Mouse (Mus musculus) T-cell, adult 66 days (primary cell): Measurements from ENCODE around the gene Lrrc39. TPM values are rescaled to one million over a fixed set of nuclear protein-coding genes. Genes with fewer than 3 reads are reported as not detected.

Experiments
- total RNA-seq, 2 experiments: library from RNA; stranded (reverse); gene quantifications; 3 replicates in 1 of 2; 4 replicates in 1 of 2; pipeline ENCODE4 v1.2.4; 2023

The Lrrc39 gene
- not detected for total RNA-seq

DNA sequence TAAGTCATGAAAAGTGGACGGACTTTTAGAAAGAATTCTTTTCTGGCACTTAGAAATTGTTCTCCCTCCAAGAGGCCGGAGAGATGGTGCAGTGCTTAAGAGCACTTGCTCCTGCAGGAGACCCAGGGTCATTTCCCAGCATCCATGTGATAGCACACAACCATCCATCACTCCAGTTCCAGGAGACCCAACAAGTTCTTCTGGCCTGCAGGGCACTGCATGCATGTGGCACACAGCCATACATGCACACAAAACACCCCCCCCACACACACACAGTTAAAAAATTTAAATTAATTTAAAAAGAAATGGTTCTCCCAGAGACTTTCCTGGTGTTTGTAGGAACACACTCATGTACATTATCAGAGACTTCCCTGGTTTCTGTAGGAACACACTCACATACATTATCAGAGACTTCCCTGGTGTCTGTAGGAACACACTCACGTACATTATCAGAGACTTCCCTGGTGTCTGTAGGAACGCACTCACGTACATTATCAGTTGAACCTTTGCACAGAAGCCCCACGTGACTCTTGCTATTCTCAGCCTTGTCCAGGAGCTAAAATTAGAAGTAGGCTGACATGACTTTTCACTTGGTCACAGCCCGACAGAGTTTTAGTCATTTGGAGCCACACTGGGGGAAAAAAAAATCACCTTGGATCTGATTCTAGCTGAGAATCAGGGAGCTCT lies at the start of gene Lrrc39:
Gene Lrrc39 (plus strand): TSS at position 566 of the 687 bp plus-strand sequence.

DNA sequence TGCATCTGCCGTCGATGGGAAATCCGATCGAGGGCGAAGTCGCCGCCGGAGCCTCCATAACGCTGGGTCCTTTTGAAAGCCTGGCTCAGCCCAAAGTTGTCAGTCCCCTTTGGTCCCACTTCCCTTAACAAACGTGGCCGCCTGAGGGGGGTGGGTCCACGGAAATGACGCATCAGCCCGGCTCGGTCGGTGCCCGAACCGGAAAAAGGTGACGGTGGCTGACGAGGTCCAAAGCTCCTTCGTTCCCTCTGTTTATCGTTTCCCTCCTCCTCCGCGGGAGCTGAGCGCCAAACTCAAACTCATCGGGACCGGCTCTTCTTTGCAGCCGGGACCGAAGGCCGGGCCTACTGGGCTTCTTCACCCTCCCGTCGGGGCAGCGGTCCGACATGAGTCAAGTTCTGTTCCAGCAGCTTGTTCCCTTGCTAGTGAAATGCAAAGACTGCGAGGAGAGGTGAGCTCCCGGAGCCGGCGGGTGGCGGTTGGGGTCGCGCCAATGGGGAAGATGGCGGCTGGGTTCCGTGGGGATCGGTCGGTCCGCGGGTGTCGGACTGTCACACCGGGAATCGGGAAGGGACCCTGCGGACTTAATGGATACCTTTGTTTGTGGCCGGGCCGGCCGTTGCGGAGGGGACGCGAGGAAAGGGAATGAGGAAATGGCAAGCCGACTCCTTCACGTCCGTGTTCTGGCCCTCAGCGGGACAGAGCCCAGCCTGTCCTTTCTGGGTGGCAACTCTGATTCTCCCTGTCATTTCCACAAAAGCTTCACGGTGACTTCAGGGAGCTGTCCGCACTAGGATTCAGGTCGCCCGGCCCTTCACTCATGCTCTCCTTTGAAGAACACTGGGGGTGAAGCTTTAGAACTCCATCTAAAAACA lies 32.2 kb downstream of the Lrrc39 start, which contains the start of gene Sass6:
Gene Sass6 (plus strand): TSS at position 255 of the 875 bp plus-strand sequence.

DNA sequence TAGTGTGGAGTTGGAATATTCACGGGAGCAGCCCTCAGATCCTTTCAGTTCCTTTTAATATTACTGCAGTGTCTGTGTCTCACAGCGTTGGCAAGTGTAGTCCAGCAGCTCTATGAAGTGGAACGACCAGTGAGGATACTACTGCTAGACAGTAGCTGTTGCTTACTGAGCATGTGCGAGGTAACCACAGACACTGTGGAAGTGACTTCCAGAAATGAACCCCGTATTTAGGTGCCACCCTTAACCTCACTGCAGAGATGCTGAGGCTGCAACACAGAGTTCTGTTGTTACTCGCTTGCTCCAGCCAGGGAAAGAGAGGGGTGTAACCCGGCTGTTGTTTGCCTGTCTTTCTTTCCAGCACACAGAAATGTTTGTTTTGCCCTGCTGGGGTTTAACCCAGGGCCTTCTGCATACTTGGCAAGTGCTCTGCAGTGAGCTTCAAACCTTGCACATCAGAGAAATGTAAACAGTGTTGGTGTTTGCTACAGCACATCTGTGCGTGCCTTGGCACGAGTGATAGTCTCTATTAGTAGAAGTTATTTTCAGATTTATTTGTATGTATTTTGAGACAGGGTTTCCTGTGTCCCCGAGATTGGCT lies 51.6 kb downstream of the Lrrc39 start, which contains the start of gene Trmt13:
Gene Trmt13 (minus strand): TSS at position 293 of the 598 bp plus-strand sequence.

Other genes with a start within 250 kb of the Lrrc39 start
- 10 to 100 TPM; 21.4 to 21.7 TPM for gene Cdc14a, start 138.9 kb upstream of the Lrrc39 start, total RNA-seq
- 10 to 100 TPM; 24.3 to 26.2 TPM for gene Rtca, start 54.8 kb upstream of the Lrrc39 start, total RNA-seq
- gene Dbt, start 49.9 kb upstream of the Lrrc39 start, total RNA-seq, result 10 to 100 TPM; 15.1 to 16.1 TPM
- 1 to 10 TPM; 7.5 to 8.5 TPM for gene Sass6, start 32.0 kb downstream of the Lrrc39 start, total RNA-seq
- gene Trmt13, start 51.6 kb downstream of the Lrrc39 start, total RNA-seq, result 10 to 100 TPM; 31.1 to 32.3 TPM
- gene Mfsd14a, start 99.7 kb downstream of the Lrrc39 start, total RNA-seq, result 10 to 100 TPM; 84.9 to 94.9 TPM
- not detected for gene Gm43191, start 118.3 kb downstream of the Lrrc39 start, total RNA-seq
- gene Slc35a3, start 149.9 kb downstream of the Lrrc39 start, total RNA-seq, result 10 to 100 TPM; 22.3 to 24.6 TPM
- 10 to 100 TPM; 11.4 to 11.6 TPM for gene Agl, start 245.2 kb downstream of the Lrrc39 start, total RNA-seq